Mouse (Mus musculus): ENCODE results near the gene Thada.

Gene Thada

GRCm38 (mm10) chr17:84286536-84286935 is 179.5 kb downstream of the Thada start:
- no peak for DNase-seq

- DNase-seq, result peak; percentile 82
Measured at GRCm38 (mm10) chr17:84282388-84283280, 183.4 kb downstream of the Thada start.

GRCm38 (mm10) chr17:84279001-84279400 is 187.0 kb downstream of the Thada start:
- peak; percentile 45 for DNase-seq

GRCm38 (mm10) chr17:84278193-84278953 is 187.6 kb downstream of the Thada start:
- DNase-seq, result peak; percentile 81

- peak; percentile 94 for DNase-seq
Measured at GRCm38 (mm10) chr17:84274999-84275398, 191.0 kb downstream of the Thada start.

GRCm38 (mm10) chr17:84274163-84274562 is 191.8 kb downstream of the Thada start:
- peak; percentile 94 for DNase-seq

- peak; percentile 95 for DNase-seq
Measured at GRCm38 (mm10) chr17:84272557-84273261, 193.3 kb downstream of the Thada start.

- DNase-seq, result peak; percentile 86
Measured at GRCm38 (mm10) chr17:84271566-84272202, 194.3 kb downstream of the Thada start.

GRCm38 (mm10) chr17:84269722-84270121 is 196.3 kb downstream of the Thada start:
- DNase-seq, result peak; percentile 86

GRCm38 (mm10) chr17:84268450-84268849 is 197.6 kb downstream of the Thada start:
- peak; percentile 98 for DNase-seq

- no peak for DNase-seq
Measured at GRCm38 (mm10) chr17:84267456-84268074, 198.4 kb downstream of the Thada start.

- DNase-seq, result peak; percentile 92
Measured at GRCm38 (mm10) chr17:84266161-84266948, 199.7 kb downstream of the Thada start.

GRCm38 (mm10) chr17:84265480-84266130 is 200.4 kb downstream of the Thada start:
- DNase-seq, result no peak

- no peak for DNase-seq
Measured at GRCm38 (mm10) chr17:84264305-84264704, 201.7 kb downstream of the Thada start.

GRCm38 (mm10) chr17:84263591-84263990 is 202.4 kb downstream of the Thada start:
- no peak for DNase-seq

GRCm38 (mm10) chr17:84262325-84262979 is 203.6 kb downstream of the Thada start:
- DNase-seq, result no peak

GRCm38 (mm10) chr17:84261010-84261409 is 205.0 kb downstream of the Thada start:
- no peak for DNase-seq

- DNase-seq, result no peak
Measured at GRCm38 (mm10) chr17:84260226-84260625, 205.8 kb downstream of the Thada start.

- peak; percentile 97 for DNase-seq
Measured at GRCm38 (mm10) chr17:84258638-84259261, 207.3 kb downstream of the Thada start.
